ENCODE assay signal across 9 mouse cellular contexts in genomic region chr10:43475376-43475775, GRCm38 (mm10). TPM values are rescaled to one million over a fixed set of nuclear protein-coding genes. Genes with fewer than 3 reads are reported as not detected.
A peak's percentile ranks its signal among the peaks of the same experiment; 100 is the strongest.
DNase-seq lines count a peak whose midpoint lies in the region; ATAC-seq lines count a peak whose summit lies in the region.
"Had no signal": no experiment of that assay in that cellular context is flagged by ENCODE, and none has a peak within 500 bp of the region (broad histone marks: within the 10 kb centered on the region; RNA-seq: fewer than 3 reads in every experiment).

No protein-coding gene starts in this region.

- no peak overlapping the region for H3K4me3 ChIP-seq in midbrain, embryonic 14.5 days (replicated peaks; ENCODE audit: low read depth, low read length)
- no peak overlapping the region for H3K4me3 ChIP-seq in midbrain, embryonic 13.5 days (replicated peaks)
- H3K4me3 ChIP-seq: myocyte had no signal

- no peak overlapping the region for H3K4me2 ChIP-seq in midbrain, embryonic 14.5 days (ENCODE audit: low read length)
- no peak overlapping the region for H3K4me2 ChIP-seq in midbrain, embryonic 13.5 days (replicated peaks)

- peaks cover 13% of the 10 kb centered on the region for H3K4me1 ChIP-seq in midbrain, embryonic 14.5 days (ENCODE audit: control insufficient read depth, insufficient read depth, low read length)
- peaks cover 19% of the 10 kb centered on the region for H3K4me1 ChIP-seq in midbrain, embryonic 13.5 days (replicated peaks)

- intact Hi-C loops in gastrocnemius, postnatal 14 days (cut with DNase I; ENCODE audit: low total_unique reads), result loop anchor here (5.0 kb wide), 1 partner anchor 62 kb away; no protein-coding TSS in a partner anchor

- H3K27me3 ChIP-seq in midbrain, embryonic 14.5 days (ENCODE audit: control insufficient read depth, insufficient read depth, low read length), result no peaks in the 10 kb centered on the region
- H3K27me3 ChIP-seq in midbrain, embryonic 13.5 days, result no peaks in the 10 kb centered on the region

- 59% methylated on average over 4 of the region's 4 CpGs for WGBS in midbrain, embryonic 14.5 days
- 57% methylated on average over 4 of the region's 4 CpGs for WGBS in midbrain, embryonic 13.5 days

- no peaks in the 10 kb centered on the region for H3K36me3 ChIP-seq in midbrain, embryonic 14.5 days (ENCODE audit: control insufficient read depth, insufficient read depth, low read length)
- no peaks in the 10 kb centered on the region for H3K36me3 ChIP-seq in midbrain, embryonic 13.5 days

- H3K9me3 ChIP-seq in midbrain, embryonic 14.5 days (ENCODE audit: control insufficient read depth, low read length), result no peaks in the 10 kb centered on the region
- H3K9me3 ChIP-seq in midbrain, embryonic 13.5 days, result no peaks in the 10 kb centered on the region

- DNase-seq in gastrocnemius, adult 18-20 months (ENCODE audit: low spot score), result peak; percentile 30
- no peak for DNase-seq in gastrocnemius, postnatal 14 days
- DNase-seq in midbrain, embryonic 14.5 days, result peak; percentile 26
- DNase-seq in ZHBTc4 (ENCODE audit: low read depth, low spot score), result peak; percentile 69
- peak; percentile 33 to 74 for DNase-seq in spleen, postnatal 4 days (ENCODE audit: low spot score in 2 of 2)
- no peak for DNase-seq in yolk sac, embryonic 10.5 days (ENCODE audit: low spot score)
- no peak for DNase-seq in urinary bladder, postnatal 4 days (ENCODE audit: low spot score in 2 of 2)

- ATAC-seq in midbrain, embryonic 14.5 days (ENCODE audit: low FRiP score, low TSS enrichment), result no peak
- no peak for ATAC-seq in midbrain, embryonic 13.5 days

- no peak overlapping the region for H3K27ac ChIP-seq in midbrain, embryonic 14.5 days (replicated peaks; ENCODE audit: low read depth, low read length)
- H3K27ac ChIP-seq in midbrain, embryonic 13.5 days, result no peak overlapping the region

- no peak overlapping the region for H3K9ac ChIP-seq in midbrain, embryonic 14.5 days (replicated peaks; ENCODE audit: low read length)
- no peak overlapping the region for H3K9ac ChIP-seq in midbrain, embryonic 13.5 days (replicated peaks)

RNA-seq across cellular contexts. Expression of gene Bend3, which starts 3.3 kb away (rescaled TPM):
- total RNA-seq in gastrocnemius, adult 18-20 months (2021), result 1 to 10 TPM; 3.3 to 3.8 TPM
- total RNA-seq in gastrocnemius, postnatal 14 days (2021), result 1 to 10 TPM; 3.7 to 4.8 TPM
- polyA plus RNA-seq in midbrain, embryonic 14.5 days (2014; fragmentation: Nextera tagmentation; extraction: Ambion mirVana), result 3.8 and 6.1 TPM in 2 replicates
- polyA plus RNA-seq in midbrain, embryonic 13.5 days (2015; fragmentation: Nextera tagmentation; extraction: Ambion mirVana), result 4.2 TPM in 2 replicates

RNA-seq across cellular contexts. Expression of gene Gm9803, which starts 48.5 kb away (rescaled TPM):
- 10 to 100 TPM in 1 of 2 experiments, 1 to 10 TPM in 1; 2.9 to 14.2 TPM for total RNA-seq in gastrocnemius, adult 18-20 months (2021)
- total RNA-seq in gastrocnemius, postnatal 14 days (2021), result 1 to 10 TPM; 6.8 to 8.8 TPM
- polyA plus RNA-seq in midbrain, embryonic 14.5 days (2014; fragmentation: Nextera tagmentation; extraction: Ambion mirVana), result 11.6 and 18.4 TPM in 2 replicates
- 29.1 and 30.9 TPM in 2 replicates for polyA plus RNA-seq in midbrain, embryonic 13.5 days (2015; fragmentation: Nextera tagmentation; extraction: Ambion mirVana)

Comparison
In these comparisons a context has a peak if more than half of its experiments do, and no peak if none do; other contexts are left out.
1. DNase-seq: peak in gastrocnemius, adult 18-20 months (single experiment), midbrain, embryonic 14.5 days (single experiment), ZHBTc4 (single experiment) and spleen, postnatal 4 days (2 of 2); none in gastrocnemius, postnatal 14 days (single experiment), yolk sac, embryonic 10.5 days (single experiment) and urinary bladder, postnatal 4 days (0 of 2).